Mouse (Mus musculus): Measurements from ENCODE around the gene Nr5a2. TPM values are rescaled to one million over a fixed set of nuclear protein-coding genes. Genes with fewer than 3 reads are reported as not detected.

Nr5a2 gene
- not detected in 2 replicates for total RNA-seq (2014; fragmentation: Nextera tagmentation)
- total RNA-seq (2017), result not detected in 2 replicates

DNA sequence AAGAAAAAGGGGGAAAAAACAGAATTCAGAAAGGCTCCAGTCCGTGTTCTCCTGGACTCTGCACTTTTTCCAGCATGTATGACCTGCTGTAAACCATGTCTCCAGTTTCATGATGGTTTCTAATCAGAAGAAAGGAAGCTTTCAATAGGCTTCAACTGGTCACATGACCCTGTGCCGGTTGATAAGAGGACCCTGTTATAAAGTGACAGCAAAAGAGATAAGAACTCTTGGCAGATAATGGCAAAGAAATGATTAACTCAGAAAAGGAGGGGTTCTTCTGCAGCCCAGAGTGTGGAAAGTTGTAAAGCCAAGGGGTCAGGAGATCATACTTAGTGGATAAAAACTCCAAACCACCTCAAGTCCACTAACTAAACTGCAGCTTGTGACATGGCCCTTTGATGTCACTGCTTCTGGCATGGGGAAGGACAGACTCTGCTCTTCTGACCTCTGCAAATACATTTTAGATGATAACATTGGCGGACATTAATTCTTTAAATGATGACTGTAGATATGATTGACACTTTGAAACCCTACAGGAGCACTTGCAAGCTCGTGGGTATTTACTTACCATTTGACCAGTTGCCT lies at the start of gene Nr5a2:
TSS of gene Nr5a2 (minus strand) at position 21 of the 585 bp plus-strand sequence.
- ATAC-seq (replicated peaks; ENCODE audit: poor library complexity, severe bottlenecking), result no peak

DNA sequence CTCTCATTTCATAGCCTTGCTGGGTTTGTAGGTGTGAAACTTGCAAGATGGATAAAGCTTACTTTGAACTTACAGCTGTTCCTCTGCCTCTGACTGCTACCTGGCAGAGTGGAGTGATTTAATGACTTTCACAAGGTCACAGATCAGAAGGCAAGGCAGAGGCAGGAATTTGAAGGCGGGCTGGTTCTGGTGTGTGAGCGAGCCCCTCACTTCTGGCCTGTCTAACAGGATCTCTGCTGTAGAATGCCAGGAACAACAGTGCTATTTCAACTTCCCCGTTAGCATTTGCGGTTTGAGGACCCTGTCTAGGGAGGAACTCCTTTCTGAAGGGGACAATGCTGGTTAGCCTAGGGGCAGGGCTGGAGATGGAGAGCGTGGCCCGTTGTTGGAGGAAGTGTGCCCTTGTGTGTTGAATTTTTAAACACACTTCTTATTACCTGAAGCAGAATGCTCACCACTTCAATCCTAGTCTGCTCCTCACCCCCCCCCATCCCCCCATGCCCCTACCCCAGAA lies 48.5 kb upstream of the Nr5a2 start:
- peak; percentile 94 for ATAC-seq (replicated peaks; ENCODE audit: poor library complexity, severe bottlenecking)

- ATAC-seq (replicated peaks; ENCODE audit: poor library complexity, severe bottlenecking), result no peak
These were observed 43.6 kb upstream of the Nr5a2 start for GRCm38 (mm10) chr1:137003816-137004215.

DNA sequence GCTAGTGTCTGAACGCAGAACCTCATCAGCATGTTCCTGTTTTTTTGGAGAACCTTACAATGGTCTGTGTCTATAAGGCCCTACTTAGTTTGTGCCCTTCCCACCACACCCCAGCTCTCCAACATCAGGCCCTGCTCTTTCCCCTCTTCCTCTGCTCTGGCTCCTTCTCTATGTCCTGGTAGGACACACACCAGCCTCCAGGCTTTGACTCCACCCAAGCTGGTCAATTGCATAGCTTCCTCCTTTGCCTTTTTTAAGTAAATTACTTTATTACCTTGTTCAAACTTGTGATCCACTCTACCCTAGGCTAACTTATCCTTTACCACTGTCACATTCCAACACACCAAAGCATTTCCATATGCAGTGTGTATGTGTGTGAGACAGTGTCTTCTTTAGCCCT lies 42.9 kb upstream of the Nr5a2 start:
- ATAC-seq (replicated peaks; ENCODE audit: poor library complexity, severe bottlenecking), result no peak

DNA sequence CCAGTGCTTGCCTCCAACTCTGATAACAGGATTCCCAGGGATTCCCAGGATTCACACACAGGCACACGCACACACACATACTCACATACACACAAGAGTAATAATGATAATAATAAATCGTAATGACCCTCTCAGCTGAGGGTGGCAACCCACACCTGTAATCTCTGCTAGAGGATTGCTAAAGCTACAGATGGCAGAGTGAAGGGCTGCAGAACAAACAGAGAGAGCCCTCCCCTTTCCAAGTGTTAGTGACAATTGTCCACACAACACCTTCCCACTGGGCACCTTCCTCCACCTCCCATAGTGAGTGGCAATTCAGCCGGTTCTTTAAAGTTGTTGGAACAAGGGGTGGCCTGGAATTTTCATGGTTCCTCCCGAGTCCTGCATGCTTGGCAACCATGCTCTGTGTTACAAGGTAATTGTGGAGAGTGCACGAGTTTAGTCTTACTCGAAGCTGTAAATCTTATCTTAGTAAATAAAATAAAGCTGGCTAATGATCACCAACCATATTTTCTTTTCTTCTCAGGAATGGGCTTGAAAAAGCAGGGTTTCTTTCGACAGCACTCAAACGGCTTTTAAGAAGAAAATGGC lies 31.6 kb upstream of the Nr5a2 start:
- ATAC-seq (replicated peaks; ENCODE audit: poor library complexity, severe bottlenecking), result no peak

- no peak for ATAC-seq (replicated peaks; ENCODE audit: poor library complexity, severe bottlenecking)
These were observed 20.1 kb upstream of the Nr5a2 start for GRCm38 (mm10) chr1:136980253-136980893.

DNA sequence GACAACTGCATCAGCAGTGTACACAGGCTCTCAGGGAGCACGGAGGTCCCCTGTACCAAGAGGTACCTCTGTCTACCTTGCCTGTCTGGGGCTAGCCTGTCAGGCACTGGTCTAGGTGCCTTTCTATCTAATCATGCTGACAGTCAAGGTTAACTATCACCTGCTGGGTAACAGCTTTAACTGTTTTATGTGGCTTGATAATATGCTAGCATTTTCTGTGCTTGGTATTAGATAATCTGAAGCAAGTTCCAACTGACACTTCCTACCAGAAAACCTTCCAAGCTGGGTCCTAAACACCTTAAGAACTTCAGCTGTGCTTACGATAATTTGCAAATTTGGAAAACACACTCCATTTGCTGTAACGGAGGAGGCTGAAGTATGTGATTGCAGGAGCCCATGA lies 17.6 kb upstream of the Nr5a2 start:
- ATAC-seq (replicated peaks; ENCODE audit: poor library complexity, severe bottlenecking), result no peak

- peak; percentile 66; the same call in 1 of the 2 replicates for ATAC-seq (replicated peaks; ENCODE audit: poor library complexity, severe bottlenecking)
These were observed 13.8 kb upstream of the Nr5a2 start for GRCm38 (mm10) chr1:136974040-136974439.

- ATAC-seq (replicated peaks; ENCODE audit: poor library complexity, severe bottlenecking), result no peak
These were observed 12.8 kb upstream of the Nr5a2 start for GRCm38 (mm10) chr1:136973016-136973415.

- no peak for ATAC-seq (replicated peaks; ENCODE audit: poor library complexity, severe bottlenecking)
These were observed 10.7 kb upstream of the Nr5a2 start for GRCm38 (mm10) chr1:136970995-136971394.

- ATAC-seq (replicated peaks; ENCODE audit: poor library complexity, severe bottlenecking), result no peak
These were observed 6.6 kb upstream of the Nr5a2 start for GRCm38 (mm10) chr1:136966728-136967386.

DNA sequence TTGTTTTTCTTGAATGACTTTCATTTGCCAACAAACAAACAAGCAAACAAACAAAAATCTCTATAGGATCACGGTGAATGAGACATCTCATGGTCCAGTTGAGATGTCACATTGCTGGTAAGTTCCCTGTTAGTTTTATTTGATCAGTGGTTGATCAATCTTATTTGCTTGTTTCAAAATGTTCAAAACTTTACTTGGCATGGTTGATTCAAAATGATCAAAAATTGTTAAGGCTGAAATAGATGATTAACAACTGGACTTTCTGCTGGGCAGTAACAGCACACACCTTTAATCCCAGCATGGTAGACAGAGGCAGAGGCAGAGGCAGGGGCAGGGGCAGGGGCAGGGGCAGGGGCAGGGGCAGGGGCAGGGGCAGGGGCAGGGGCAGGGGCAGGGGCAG lies 757 bp downstream of the Nr5a2 start:
- ATAC-seq (replicated peaks; ENCODE audit: poor library complexity, severe bottlenecking), result no peak

DNA sequence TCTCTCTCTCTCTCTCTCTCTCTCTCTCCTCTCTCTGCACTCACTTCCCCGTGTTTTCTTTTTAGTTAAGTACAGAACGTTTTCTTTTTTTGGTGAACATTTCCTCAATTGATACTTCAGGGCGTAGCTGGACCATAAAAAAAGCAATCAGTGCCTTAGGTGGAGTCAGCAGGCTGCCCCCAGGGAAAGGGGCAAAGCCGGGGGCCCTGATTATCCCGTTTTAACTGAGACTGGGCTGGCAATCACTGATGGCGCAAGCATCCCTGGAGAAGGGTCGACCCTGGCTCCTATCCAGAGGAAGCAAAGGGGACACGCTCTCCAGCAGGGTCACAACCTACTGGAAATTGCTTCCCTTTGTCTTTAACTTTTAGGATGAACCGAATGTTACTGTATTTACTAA lies 1.6 kb downstream of the Nr5a2 start:
- no peak for ATAC-seq (replicated peaks; ENCODE audit: poor library complexity, severe bottlenecking)

- ATAC-seq (replicated peaks; ENCODE audit: poor library complexity, severe bottlenecking), result no peak
These were observed 2.1 kb downstream of the Nr5a2 start for GRCm38 (mm10) chr1:136958185-136958584.

DNA sequence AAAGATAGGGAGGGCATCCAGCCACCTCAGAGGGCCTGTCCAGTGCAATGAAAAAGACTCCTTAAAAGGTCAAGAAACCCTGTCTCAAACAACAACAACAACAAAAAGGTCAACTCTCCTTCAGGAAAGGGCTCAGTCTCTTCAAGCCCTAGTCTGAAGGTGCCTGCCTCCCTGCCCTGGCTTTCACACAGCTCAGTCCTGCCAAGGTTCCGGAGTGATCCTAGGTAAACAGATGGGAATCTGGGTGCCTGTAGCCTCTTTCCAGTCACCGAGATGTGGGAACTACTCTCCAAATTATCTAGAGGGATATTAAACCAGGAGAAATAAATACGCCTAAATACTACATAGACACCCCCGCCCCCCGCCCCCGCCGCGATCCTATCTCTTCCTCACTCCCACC lies 2.6 kb downstream of the Nr5a2 start:
- no peak for ATAC-seq (replicated peaks; ENCODE audit: poor library complexity, severe bottlenecking)

DNA sequence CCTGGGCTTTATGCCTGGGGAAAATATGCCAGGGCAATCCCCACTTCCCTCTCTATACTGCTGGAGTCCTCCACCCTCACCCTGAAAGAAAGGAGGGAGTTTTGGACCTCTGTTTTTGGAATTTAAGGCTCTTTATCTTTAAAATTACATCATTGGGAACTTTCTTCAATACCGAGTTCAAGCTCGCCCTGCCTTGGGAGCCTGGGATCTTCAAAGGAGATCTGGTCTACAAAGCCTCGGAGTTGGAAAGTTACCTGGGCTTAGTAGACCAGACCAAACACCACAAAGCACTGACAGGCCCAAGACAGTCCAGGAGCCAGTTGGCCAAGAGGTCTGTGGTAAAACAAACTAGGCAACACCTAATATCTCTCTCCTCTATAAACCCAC lies 6.1 kb downstream of the Nr5a2 start:
- ATAC-seq (replicated peaks; ENCODE audit: poor library complexity, severe bottlenecking), result no peak

GRCm38 (mm10) chr1:136953444-136954107 lies 6.7 kb downstream of the Nr5a2 start:
- ATAC-seq (replicated peaks; ENCODE audit: poor library complexity, severe bottlenecking), result no peak

- no peak for ATAC-seq (replicated peaks; ENCODE audit: poor library complexity, severe bottlenecking)
These were observed 7.5 kb downstream of the Nr5a2 start for GRCm38 (mm10) chr1:136952609-136953311.

DNA sequence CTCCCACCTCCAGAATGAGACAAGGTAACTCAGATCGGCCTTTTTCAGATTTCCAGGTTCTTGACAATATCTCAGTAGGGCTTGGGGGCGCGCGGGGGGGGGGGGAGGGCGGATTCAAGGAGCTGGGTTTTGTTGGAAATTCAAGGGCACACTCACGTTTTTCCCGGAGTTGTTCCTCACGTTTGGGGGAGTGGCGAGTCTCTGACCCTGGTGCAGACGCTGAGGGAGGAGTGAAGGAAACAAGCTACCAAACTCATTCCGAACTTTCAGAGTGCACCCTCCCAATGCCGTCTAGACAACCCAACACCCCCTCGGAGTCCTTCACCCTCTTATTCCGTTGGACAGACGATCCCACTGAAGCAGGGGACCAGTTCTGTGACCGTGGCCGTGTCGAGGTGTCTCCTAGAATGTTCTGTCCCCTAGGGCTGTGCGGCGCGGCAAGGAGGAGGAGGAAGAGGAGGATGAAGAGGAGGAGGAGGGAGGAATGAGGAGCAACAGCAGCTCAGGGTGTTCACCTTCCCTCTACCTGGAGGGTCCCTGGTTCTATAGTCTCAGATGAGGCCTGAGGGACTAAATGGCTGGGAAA lies 8.2 kb downstream of the Nr5a2 start:
- no peak for ATAC-seq (replicated peaks; ENCODE audit: poor library complexity, severe bottlenecking)
